Mouse (Mus musculus): Measurements from ENCODE around the gene Glo1. TPM values are rescaled to one million over a fixed set of nuclear protein-coding genes. Genes with fewer than 3 reads are reported as not detected.

Gene Glo1
- total and polyA plus RNA-seq, 3 experiments = 65.7 to 164 (median 146) TPM

DNA sequence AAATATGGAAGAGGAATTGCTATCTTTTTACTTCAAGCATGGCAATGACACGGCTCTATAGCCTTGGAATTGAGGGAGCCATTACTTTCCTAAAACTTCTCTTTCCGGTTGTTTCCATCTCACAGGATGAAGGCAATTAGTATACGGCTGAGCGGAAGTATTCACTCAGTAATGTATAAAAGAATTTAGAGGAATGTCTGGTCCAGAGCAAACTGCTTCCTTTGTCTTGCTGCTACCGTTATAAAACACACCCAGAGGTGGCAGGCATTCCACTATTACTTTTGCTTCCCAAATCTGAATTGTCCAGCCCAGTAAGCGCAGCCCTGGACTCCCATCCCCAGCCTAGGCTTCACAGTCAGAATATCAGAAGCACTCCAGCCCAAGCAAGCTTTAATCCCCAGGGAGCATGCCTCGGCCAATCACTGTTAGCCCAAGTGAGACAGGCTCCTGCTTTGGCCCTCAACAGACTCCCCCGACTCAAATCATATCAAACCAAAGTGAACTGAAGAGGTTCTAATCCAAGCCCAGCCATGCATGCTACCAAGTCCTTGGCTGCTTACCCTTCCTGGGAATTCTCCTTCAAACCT, 18.7 kb downstream of the Glo1 start:
- Histone ChIP-seq H3K27ac (no peak overlapping the region), H3K9ac (ENCODE audit: low read depth, low read length) (no peak overlapping the region), H3K4me1 (ENCODE audit: control insufficient read depth, insufficient read depth, low read length) (peaks cover 2% of the 10 kb centered on the region; the same call in 1 of the 2 replicates), H3K36me3 (ENCODE audit: control insufficient read depth, insufficient read depth, low read length) (peaks cover 3% of the 10 kb centered on the region; the same call in 1 of the 2 replicates), H3K79me2 (replicated peaks; ENCODE audit: control insufficient read depth, insufficient read depth, low read length) (peaks cover 10% of the 10 kb centered on the region; the same call in 1 of the 2 replicates), H3K27me3 (ENCODE audit: control insufficient read depth, insufficient read depth, low read length) (no peaks in the 10 kb centered on the region), H3K4me3 (no peak overlapping the region)
- peak in 1 of 2 experiments; percentile 15 for DNase-seq
- intact Hi-C loops (cut with DNase I) = no loop called here
- WGBS = 62% methylated on average over 8 of the region's 8 CpGs
- TF ChIP-seq POLR2A (IDR thresholded peaks at IDR 0.05; ENCODE audit: insufficient read depth, low read depth, low read length) = no peak
- no peak for TF ChIP-seq EP300 (IDR thresholded peaks at IDR 0.05; ENCODE audit: insufficient read depth, low read depth, low read length)
- TF ChIP-seq CTCF (IDR thresholded peaks at IDR 0.05) = no peak

- Histone ChIP-seq H3K4me1 (ENCODE audit: control insufficient read depth, insufficient read depth, low read length) (peaks cover 2% of the 10 kb centered on the region; the same call in 1 of the 2 replicates), H3K79me2 (replicated peaks; ENCODE audit: control insufficient read depth, insufficient read depth, low read length) (peaks cover 10% of the 10 kb centered on the region; the same call in 1 of the 2 replicates), H3K27ac (no peak overlapping the region), H3K4me3 (no peak overlapping the region), H3K36me3 (ENCODE audit: control insufficient read depth, insufficient read depth, low read length) (peaks cover 3% of the 10 kb centered on the region; the same call in 1 of the 2 replicates), H3K27me3 (ENCODE audit: control insufficient read depth, insufficient read depth, low read length) (no peaks in the 10 kb centered on the region), H3K9ac (ENCODE audit: low read depth, low read length) (no peak overlapping the region)
- intact Hi-C loops (cut with DNase I) = no loop called here
- 92% methylated on average over 7 of the region's 7 CpGs for WGBS
- DNase-seq = peak in 1 of 2 experiments; percentile 15
- TF ChIP-seq CTCF (IDR thresholded peaks at IDR 0.05) (no peak), POLR2A (IDR thresholded peaks at IDR 0.05; ENCODE audit: insufficient read depth, low read depth, low read length) (no peak), EP300 (IDR thresholded peaks at IDR 0.05; ENCODE audit: insufficient read depth, low read depth, low read length) (no peak)
Measured at GRCm38 (mm10) chr17:30607330-30607729, 19.3 kb downstream of the Glo1 start.

DNA sequence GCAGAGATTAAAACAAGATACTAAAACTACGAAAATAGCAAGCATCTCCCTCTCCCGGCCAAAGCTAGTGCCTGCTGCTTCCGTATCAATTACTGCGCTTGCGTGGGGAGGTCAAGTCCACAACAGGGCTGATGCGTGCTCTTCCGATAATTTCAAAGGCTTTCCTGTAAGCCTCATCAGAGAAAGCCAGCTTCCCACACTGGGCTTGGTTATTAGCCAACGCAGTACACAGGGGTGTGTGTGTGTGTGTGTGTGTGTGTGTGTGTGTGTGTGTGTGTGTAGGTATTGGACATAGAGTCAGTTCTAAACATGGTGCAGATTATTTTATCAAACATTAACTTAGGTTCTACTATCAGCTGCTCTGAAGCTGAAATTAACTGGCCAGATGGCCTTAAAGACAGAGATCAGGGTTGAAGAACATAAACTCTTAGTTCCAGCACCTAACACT, 20.0 kb downstream of the Glo1 start:
- intact Hi-C loops (cut with DNase I) = no loop called here
- Histone ChIP-seq H3K9ac (ENCODE audit: low read depth, low read length) (no peak overlapping the region), H3K4me1 (ENCODE audit: control insufficient read depth, insufficient read depth, low read length) (peaks cover 2% of the 10 kb centered on the region; the same call in 1 of the 2 replicates), H3K79me2 (replicated peaks; ENCODE audit: control insufficient read depth, insufficient read depth, low read length) (peaks cover 10% of the 10 kb centered on the region; the same call in 1 of the 2 replicates), H3K27me3 (ENCODE audit: control insufficient read depth, insufficient read depth, low read length) (no peaks in the 10 kb centered on the region), H3K27ac (no peak overlapping the region), H3K36me3 (ENCODE audit: control insufficient read depth, insufficient read depth, low read length) (peaks cover 3% of the 10 kb centered on the region; the same call in 1 of the 2 replicates), H3K4me3 (no peak overlapping the region)
- 78% methylated on average over 8 of the region's 8 CpGs for WGBS
- TF ChIP-seq CTCF (IDR thresholded peaks at IDR 0.05) (peak; percentile 37), EP300 (IDR thresholded peaks at IDR 0.05; ENCODE audit: insufficient read depth, low read depth, low read length) (no peak)
- no peak for DNase-seq

- peak in 1 of 2 experiments; percentile 20 for DNase-seq
- H3K4me3 ChIP-seq = no peak overlapping the region
- 88% methylated on average over 11 of the region's 11 CpGs for WGBS
- H3K27ac ChIP-seq = no peak overlapping the region
- H3K27me3 ChIP-seq (ENCODE audit: control insufficient read depth, insufficient read depth, low read length) = no peaks in the 10 kb centered on the region
- no peaks in the 10 kb centered on the region; the same call in 1 of the 2 replicates for H3K4me1 ChIP-seq (ENCODE audit: control insufficient read depth, insufficient read depth, low read length)
- no peak overlapping the region for H3K9ac ChIP-seq (ENCODE audit: low read depth, low read length)
- TF ChIP-seq CTCF (IDR thresholded peaks at IDR 0.05) (no peak), EP300 (IDR thresholded peaks at IDR 0.05; ENCODE audit: insufficient read depth, low read depth, low read length) (no peak), POLR2A (IDR thresholded peaks at IDR 0.05; ENCODE audit: insufficient read depth, low read depth, low read length) (no peak)
- peaks cover 2% of the 10 kb centered on the region; the same call in 1 of the 2 replicates for H3K36me3 ChIP-seq (ENCODE audit: control insufficient read depth, insufficient read depth, low read length)
- intact Hi-C loops (cut with DNase I) = no loop called here
- H3K79me2 ChIP-seq (replicated peaks; ENCODE audit: control insufficient read depth, insufficient read depth, low read length) = peaks cover 8% of the 10 kb centered on the region; the same call in 1 of the 2 replicates
Measured at GRCm38 (mm10) chr17:30606206-30606605, 20.5 kb downstream of the Glo1 start.

- intact Hi-C loops (cut with DNase I) = no loop called here
- Histone ChIP-seq H3K27ac (no peak overlapping the region), H3K4me3 (no peak overlapping the region), H3K27me3 (ENCODE audit: control insufficient read depth, insufficient read depth, low read length) (no peaks in the 10 kb centered on the region), H3K9ac (ENCODE audit: low read depth, low read length) (no peak overlapping the region), H3K79me2 (replicated peaks; ENCODE audit: control insufficient read depth, insufficient read depth, low read length) (peaks cover 8% of the 10 kb centered on the region; the same call in 1 of the 2 replicates), H3K36me3 (ENCODE audit: control insufficient read depth, insufficient read depth, low read length) (no peaks in the 10 kb centered on the region), H3K4me1 (ENCODE audit: control insufficient read depth, insufficient read depth, low read length) (no peaks in the 10 kb centered on the region; the same call in 1 of the 2 replicates)
- no peak for TF ChIP-seq EP300 (IDR thresholded peaks at IDR 0.05; ENCODE audit: insufficient read depth, low read depth, low read length)
- no peak for TF ChIP-seq POLR2A (IDR thresholded peaks at IDR 0.05; ENCODE audit: insufficient read depth, low read depth, low read length)
- no peak for TF ChIP-seq CTCF (IDR thresholded peaks at IDR 0.05)
- WGBS = 93% methylated on average over 5 of the region's 5 CpGs
- DNase-seq = peak in 1 of 2 experiments; percentile 10
Measured at GRCm38 (mm10) chr17:30605001-30605400, 21.7 kb downstream of the Glo1 start.

GRCm38 (mm10) chr17:30604296-30604695, 22.4 kb downstream of the Glo1 start:
- no peaks in the 10 kb centered on the region; the same call in 1 of the 2 replicates for H3K4me1 ChIP-seq (ENCODE audit: control insufficient read depth, insufficient read depth, low read length)
- peaks cover 5% of the 10 kb centered on the region; the same call in 1 of the 2 replicates for H3K79me2 ChIP-seq (replicated peaks; ENCODE audit: control insufficient read depth, insufficient read depth, low read length)
- no peak overlapping the region for H3K4me3 ChIP-seq
- H3K9ac ChIP-seq (ENCODE audit: low read depth, low read length) = no peak overlapping the region
- TF ChIP-seq POLR2A (IDR thresholded peaks at IDR 0.05; ENCODE audit: insufficient read depth, low read depth, low read length) = no peak
- TF ChIP-seq CTCF (IDR thresholded peaks at IDR 0.05) = no peak
- TF ChIP-seq EP300 (IDR thresholded peaks at IDR 0.05; ENCODE audit: insufficient read depth, low read depth, low read length) = no peak
- no peaks in the 10 kb centered on the region for H3K27me3 ChIP-seq (ENCODE audit: control insufficient read depth, insufficient read depth, low read length)
- DNase-seq = no peak
- WGBS = 93% methylated on average over 6 of the region's 6 CpGs
- H3K36me3 ChIP-seq (ENCODE audit: control insufficient read depth, insufficient read depth, low read length) = no peaks in the 10 kb centered on the region
- no peak overlapping the region for H3K27ac ChIP-seq
- intact Hi-C loops (cut with DNase I) = no loop called here
